Mouse (Mus musculus) mature B cell (primary cell): ENCODE measurements at regions not wholly inside any gene's neighbourhood (a gene's known extent, or its start where the extent isn't known, plus 50 kb on each side); places are given as distances from the start of the nearest gene placed in this dataset.

ENCODE experiments used
- in situ Hi-C: fragments of 300-500 bp; cut with MboI; formaldehyde crosslinking; loops from 2 replicates; pipeline ENCODE4 v1.14.3; 2019

DNA sequence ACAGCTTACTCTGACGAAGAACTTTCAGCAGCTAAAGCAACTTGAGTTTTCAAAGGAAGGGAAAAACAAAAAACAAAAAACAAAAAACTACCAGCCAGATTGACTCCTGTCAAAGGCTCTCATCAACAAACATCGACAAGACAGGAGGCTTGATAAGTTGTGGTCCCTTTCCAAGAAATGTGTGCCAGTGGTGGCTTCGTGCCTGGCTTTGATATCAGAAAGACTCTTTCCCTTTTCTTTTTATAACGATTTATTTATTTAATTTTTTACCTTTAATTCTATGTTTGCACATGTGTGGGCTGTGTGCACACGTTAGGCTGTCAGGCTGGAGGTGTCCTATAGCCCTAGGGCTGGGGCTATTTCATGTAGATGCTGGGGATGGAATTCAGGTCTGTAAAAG is 60.4 kb downstream of the Dact1 start:
- in situ Hi-C loops, result no loop called here

DNA sequence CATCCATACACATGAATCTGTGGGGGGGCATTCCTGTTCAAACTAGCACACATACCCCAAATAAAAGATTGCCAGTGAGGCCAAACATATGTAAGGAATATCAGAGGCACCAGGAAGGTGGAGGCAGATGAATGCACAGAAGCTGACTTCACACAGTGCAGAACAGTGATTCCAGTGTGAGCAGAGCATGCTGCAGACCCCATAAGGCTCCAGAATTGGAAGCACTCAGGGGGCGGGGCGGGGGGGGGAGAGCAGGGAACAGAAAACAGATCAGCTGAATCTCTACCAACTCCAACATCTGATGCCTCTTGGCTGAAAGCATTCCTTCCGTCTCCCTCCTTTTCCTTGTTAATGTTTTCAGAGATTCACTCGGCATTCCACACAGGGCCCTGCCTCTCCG is 62.3 kb downstream of the Dact1 start:
- in situ Hi-C loops, result no loop called here

GRCm38 (mm10) chr12:71373633-71374032 is 63.9 kb downstream of the Dact1 start:
- in situ Hi-C loops, result no loop called here

DNA sequence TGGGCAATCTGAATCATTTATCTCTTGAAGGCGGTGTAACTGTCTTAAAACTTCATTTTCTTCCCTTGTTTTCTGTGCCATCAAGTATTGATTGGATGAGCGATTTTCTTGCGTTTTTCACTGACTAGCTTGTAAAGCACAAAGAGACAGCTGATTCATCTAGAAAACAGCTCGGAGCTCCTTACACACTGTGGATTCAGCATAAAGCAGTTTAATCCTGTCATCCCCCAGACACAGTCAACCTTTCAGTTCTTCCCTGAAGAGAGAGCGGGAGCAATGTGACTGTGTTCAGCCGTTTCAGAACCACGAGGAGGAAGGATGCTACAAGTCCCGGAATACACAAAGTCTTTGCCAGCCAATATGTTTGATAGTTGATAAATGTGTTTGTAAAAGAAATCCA is 66.8 kb downstream of the Dact1 start:
- in situ Hi-C loops, result no loop called here

- in situ Hi-C loops, result no loop called here
Observed at GRCm38 (mm10) chr12:71376966-71377365, 67.3 kb downstream of the Dact1 start.

GRCm38 (mm10) chr12:71379626-71380423 is 70.1 kb downstream of the Dact1 start:
- in situ Hi-C loops, result no loop called here

DNA sequence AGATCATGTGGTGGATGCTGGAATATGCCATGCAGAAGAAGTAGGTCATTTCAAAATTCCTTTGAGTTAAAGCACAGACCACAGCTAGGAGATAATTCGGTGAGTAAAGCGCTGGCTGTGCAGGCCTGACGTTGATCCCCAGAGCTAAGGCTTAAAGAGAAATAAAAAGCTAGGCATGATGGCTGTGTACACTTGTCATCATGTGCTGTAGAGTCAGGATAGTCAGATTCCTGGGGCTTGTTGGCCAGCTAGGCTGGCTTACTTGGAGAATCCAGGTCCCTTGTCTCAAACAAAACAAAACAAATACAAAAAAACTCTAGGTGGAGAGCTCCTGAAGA is 70.7 kb downstream of the Dact1 start:
- in situ Hi-C loops, result no loop called here

DNA sequence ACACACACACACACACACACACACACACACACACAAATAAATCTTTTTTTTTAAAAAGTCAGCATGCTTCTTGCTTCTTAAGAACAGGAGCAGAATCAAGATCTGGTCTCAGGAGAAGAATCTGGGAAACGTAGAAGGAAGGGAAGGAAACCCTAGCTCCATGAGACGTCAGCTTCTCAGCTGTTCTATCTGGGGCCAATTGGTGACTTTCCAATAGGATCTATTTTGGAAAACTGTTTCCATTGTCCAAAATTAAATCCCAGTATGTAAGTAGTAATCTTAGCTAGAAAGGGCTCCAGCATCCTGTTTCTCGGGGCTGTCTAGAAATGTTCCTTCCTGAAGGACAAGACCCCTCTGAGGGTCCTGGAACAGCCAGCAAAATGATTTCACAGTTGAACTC is 76.6 kb downstream of the Dact1 start:
- in situ Hi-C loops, result no loop called here

DNA sequence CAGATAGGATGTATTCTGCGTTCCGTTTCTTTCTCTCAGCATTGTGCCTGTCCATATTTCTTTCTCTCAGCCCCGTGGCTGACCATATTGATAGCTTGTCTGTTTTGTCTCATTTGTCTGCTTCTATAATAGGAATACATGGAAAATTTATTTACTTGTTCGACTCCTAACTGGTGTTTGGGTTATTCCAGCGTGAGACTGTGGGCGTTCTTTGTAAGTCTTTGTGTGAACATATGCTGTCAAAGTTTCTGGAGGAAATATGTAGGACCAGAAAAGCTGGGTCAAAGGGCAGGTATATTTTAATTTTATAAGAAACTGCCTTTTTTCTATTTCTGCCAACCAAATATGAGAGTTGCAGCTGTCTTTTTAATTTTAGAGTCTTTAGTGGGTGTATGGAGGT is 81.8 kb downstream of the Dact1 start:
- in situ Hi-C loops, result no loop called here

GRCm38 (mm10) chr12:71393752-71394151 is 84.1 kb downstream of the Dact1 start:
- in situ Hi-C loops, result no loop called here

DNA sequence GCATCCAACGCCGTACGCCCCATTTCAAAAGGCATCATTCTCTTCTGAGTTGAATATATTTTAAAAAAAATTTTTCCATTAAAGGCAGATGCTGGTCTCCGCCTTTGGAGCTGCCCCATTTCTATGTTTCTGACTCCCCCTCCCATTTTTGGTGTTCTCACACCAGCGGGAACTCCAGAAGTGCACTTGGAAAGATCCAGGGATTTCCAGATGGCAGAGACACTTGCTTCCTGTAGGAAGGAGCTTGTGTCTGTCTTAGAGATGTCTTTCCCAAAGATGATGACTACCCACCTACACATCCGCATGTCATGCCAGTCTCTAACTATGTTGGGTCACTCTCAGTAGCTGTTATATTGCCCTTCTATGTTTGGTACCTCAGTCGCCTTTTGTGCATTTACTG is 87.8 kb downstream of the Dact1 start:
- in situ Hi-C loops, result no loop called here

GRCm38 (mm10) chr12:71398701-71399100 is 89.0 kb downstream of the Dact1 start:
- in situ Hi-C loops, result no loop called here

GRCm38 (mm10) chr12:71400201-71400600 is 90.5 kb downstream of the Dact1 start:
- in situ Hi-C loops, result no loop called here

DNA sequence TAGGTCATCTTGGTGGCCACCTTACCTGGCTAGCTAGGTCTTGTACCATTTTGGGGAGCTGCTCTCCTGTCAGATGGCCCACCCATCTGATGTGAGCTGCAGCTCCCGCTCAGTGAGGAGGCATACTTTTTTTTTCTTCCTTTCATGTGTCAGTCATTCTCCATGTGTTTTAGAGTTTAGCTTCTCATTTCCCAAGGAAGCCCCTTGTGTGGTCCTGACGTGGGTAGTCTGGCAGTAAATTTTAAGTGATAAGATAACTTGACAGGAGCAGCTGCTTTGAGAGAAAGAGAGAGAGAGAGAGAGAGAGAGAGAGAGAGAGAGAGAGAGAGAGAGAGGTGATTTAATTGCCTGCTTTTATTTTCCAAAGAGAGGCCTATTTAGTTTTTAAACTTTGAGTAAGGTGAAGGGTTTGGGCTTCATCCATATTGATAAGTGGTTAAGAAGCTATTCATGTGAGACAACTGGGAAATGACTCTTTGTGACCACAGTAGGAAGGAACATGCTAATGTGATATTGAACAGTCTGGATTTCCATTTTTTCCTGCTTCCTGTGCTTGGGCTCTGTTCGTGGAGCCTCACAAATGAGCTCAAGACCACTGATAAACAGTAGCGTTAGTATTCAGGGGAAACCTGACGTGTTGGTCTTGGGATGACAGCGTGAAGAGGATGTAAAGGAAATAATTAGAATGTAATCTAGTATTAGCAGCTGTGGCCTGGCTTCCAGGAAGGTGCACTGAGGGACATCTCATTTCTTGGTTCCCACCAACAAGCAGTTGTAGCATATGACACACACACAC is 92.1 kb downstream of the Dact1 start:
- in situ Hi-C loops, result no loop called here

DNA sequence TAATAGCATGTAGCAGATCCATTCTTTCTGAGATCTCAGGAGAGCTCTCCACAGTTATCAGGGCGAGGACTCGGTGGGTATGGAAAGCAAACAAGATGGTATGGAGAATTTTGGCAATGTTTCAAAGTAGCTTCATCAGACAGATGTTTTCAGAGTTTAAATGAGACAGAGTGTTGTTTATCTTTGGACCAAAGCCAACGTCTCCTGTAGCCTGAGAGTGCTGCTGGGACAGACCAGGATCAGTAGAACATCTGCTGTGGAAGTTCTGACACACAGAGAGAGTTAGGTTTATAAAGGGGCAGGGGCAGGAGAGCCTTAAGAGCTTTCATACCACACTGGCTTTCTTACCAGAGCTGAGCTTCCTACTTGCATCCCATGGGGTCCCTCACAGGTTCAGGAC is 97.6 kb downstream of the Dact1 start:
- in situ Hi-C loops, result no loop called here

DNA sequence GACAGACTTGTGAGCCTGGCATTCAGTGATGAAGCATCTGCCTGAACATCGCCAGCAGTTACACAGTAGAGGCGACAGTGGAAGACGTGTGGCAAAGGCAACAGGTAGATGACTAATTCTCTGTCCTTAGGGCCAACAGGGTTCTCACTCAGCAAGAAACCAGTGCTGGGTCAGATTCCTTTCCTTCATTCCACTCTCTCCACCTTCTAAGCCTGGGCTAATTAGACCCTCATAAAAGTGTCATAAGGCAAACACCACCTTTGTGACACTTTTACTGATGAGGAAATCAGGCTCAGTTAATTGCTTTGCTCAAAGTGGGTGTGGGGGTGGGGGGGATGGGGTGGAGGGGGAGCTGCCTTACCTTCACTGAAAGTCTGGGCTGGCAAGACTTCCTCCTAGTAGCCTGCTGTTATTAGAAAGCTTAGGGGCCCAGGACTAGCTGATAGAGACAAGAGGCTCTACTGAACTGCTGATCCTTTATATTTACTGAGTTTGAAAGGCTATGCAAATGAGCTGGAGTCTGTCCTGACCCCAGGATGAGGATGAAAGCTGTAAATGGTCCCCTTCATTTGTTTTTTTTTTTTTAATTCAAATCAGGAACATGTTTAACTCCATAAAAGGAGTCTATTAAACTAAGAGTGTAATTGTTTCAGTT is 98.8 kb downstream of the Dact1 start:
- in situ Hi-C loops, result no loop called here

DNA sequence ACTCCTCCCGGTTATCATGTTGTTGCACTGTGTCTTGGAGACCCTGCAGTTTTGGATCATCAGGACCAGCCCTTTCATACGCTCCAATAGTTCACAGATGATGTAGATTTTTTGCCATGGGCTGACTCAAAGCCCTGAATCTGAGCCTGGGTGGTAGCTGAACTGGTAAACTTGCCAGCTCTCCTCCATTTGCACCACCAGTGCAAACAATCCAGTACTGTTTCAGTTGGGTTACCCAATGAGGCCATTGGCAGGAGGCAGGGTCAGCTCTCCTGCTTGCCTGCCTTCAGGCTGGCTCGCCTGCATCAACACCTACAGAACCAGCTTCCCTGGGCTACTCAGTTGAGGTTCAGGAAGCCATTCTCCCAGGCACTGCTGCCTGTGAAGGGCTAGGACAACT is 102.6 kb downstream of the Dact1 start:
- in situ Hi-C loops, result no loop called here

GRCm38 (mm10) chr12:71416968-71417367 is 107.3 kb downstream of the Dact1 start:
- in situ Hi-C loops, result no loop called here

DNA sequence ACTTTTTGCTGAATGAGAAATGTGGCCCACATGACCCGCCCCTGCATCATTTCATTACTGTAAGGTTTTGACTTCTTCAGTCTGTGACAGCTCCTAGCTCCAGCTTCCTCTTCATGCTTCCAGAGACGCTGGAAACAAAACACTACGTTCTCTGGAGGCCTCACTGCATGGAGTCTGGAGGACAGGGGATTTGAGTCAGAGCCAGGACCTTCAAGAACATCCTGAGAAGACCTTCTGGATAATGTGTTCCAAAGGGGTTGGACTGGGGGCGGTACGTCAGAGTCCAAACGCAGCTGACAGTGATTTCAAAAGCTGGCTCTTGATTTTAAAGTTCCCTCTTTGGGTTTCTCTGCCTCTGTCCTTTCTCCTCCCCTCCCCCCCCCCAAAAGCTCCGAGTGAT is 108.5 kb downstream of the Dact1 start:
- in situ Hi-C loops, result no loop called here

- in situ Hi-C loops, result no loop called here
Observed at GRCm38 (mm10) chr12:71419161-71419560, 109.5 kb downstream of the Dact1 start.

DNA sequence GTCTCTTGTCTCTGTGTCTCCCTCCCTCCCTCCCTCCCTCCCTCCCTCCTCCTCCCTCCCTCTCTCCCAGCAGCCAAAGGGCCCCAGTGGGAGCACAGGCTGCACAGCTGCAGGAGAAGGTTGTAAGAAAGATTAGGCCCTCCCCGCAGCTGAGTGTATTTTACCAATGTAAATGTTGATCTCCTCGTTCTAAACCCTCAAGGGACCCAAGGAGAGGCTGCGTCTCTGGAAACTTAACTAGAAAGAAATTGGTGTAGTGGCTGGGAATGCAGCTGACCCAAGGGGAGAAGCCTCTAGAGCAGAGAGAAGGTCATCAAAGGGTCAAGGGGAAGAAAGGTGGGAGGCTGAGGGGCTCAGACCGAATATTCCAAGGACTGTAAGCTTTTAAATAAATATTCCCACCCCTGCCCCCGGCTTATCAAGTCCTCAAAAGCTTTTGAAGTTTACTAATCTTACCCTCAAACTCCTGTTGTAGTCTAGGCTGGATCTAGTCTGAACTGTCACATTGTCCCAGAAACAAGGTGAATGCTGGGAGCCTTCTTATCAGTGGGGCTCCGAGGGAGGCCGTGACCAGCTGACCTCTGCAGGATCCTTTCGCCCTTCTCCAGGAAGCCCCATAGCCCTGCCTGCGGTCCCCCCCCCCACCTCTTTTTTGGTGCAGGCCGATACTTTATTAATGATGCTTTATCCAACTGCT is 116.5 kb downstream of the Dact1 start:
- in situ Hi-C loops, result no loop called here

DNA sequence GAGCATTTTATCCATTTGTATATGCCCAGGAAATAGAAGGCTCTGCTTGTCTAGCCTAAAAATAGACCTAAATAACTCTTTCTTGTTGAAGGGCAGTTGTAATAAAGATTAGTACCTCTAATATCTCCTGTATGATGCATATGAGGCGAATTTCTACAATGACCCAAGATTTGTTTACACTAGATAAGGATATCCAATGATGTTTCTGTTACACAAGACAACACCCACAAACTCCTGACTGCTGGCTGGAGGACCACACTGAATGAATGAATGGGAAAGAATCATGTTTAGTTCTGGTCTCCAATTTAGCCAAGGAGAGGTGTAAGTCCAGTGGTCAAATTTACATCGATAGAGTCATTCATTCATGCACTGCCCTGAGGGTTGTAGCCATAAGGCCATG is 118.3 kb downstream of the Dact1 start:
- in situ Hi-C loops, result no loop called here
